25 mouse cellular contexts compared by ENCODE assay signal in genomic region chr9:118838910-118839667, GRCm38 (mm10).
DNase-seq lines count a peak whose midpoint lies in the region; ATAC-seq and TF ChIP-seq lines count a peak whose summit lies in the region.
"Had no signal": no experiment of that assay in that cellular context is flagged by ENCODE, and none has a peak within 500 bp of the region (broad histone marks: within the 10 kb centered on the region; RNA-seq: fewer than 3 reads in every experiment).

No protein-coding gene starts in this region.

- H3K4me2 ChIP-seq in heart, embryonic 12.5 days: no peak overlapping the region
- no peak overlapping the region for H3K4me2 ChIP-seq in lung, postnatal 0 days (replicated peaks; ENCODE audit: low read depth, low read length)
- H3K4me2 ChIP-seq: forebrain, embryonic 13.5 days; limb, embryonic 13.5 days; liver, embryonic 11.5 days; midbrain, embryonic 11.5 days had no signal

- intact Hi-C loops in heart, postnatal 14 days (cut with DNase I): no loop called here

- no peak overlapping the region for H3K4me3 ChIP-seq in heart, embryonic 12.5 days
- H3K4me3 ChIP-seq in lung, postnatal 0 days (ENCODE audit: low read depth, low read length): no peak overlapping the region
- H3K4me3 ChIP-seq: forebrain, embryonic 13.5 days; layer of hippocampus, adult 2 months; limb, embryonic 13.5 days had no signal

- TF ChIP-seq CTCF in lung, postnatal 0 days (IDR thresholded peaks at IDR 0.05): no peak

- H3K36me3 ChIP-seq in heart, embryonic 12.5 days: peaks cover 40% of the 10 kb centered on the region
- H3K36me3 ChIP-seq in lung, postnatal 0 days (ENCODE audit: insufficient read depth, low read length): no peaks in the 10 kb centered on the region

- TF ChIP-seq EP300 in lung, postnatal 0 days (IDR thresholded peaks at IDR 0.05): no peak

- no peak for DNase-seq in heart, adult 18-20 months
- peak; percentile 21 for DNase-seq in heart, postnatal 4 days
- DNase-seq in heart, postnatal 14 days: no peak
- peak; percentile 41 for DNase-seq in lung, postnatal 0 days (ENCODE audit: low spot score)
- peak; percentile 54 for DNase-seq in lung, postnatal 36 days
- DNase-seq in spleen, postnatal 36 days (ENCODE audit: low spot score in 2 of 2): no peak
- DNase-seq in adrenal gland, postnatal 25 days: no peak
- DNase-seq: adrenal gland, adult 2 months; B cell, adult 2 months; cerebellum, adult 11-12 months; cerebellum, postnatal 10 days; gastrocnemius, postnatal 14 days; kidney, adult 2 months; kidney, postnatal 36 days; liver, postnatal 0 days; right cerebral cortex, postnatal 25 days; thymus, postnatal 14 days had no signal

- peaks cover 27% of the 10 kb centered on the region for H3K4me1 ChIP-seq in heart, embryonic 12.5 days (replicated peaks)
- no peaks in the 10 kb centered on the region for H3K4me1 ChIP-seq in lung, postnatal 0 days (ENCODE audit: insufficient read depth, low read depth, low read length)
- H3K4me1 ChIP-seq: forebrain, embryonic 13.5 days had no signal

- 14% methylated on average over 7 of the region's 7 CpGs for WGBS in heart, embryonic 12.5 days
- WGBS in lung, postnatal 0 days: 21% methylated on average over 7 of the region's 7 CpGs

- ATAC-seq in heart, embryonic 12.5 days (ENCODE audit: insufficient number of reproducible peaks, low FRiP score): 0 out of 2 replicates have a peak, but pooled peaks have one; percentile 30
- peak; percentile 52 for ATAC-seq in lung, postnatal 0 days
- ATAC-seq: forebrain, embryonic 13.5 days; hindbrain, embryonic 16.5 days; liver, postnatal 0 days; midbrain, embryonic 16.5 days had no signal

- H3K9ac ChIP-seq in heart, embryonic 12.5 days: no peak overlapping the region
- no peak overlapping the region for H3K9ac ChIP-seq in lung, postnatal 0 days (replicated peaks; ENCODE audit: low read depth)
- H3K9ac ChIP-seq: forebrain, embryonic 13.5 days; limb, embryonic 13.5 days; liver, postnatal 0 days had no signal

- H3K27me3 ChIP-seq in heart, embryonic 12.5 days (replicated peaks): peaks cover 44% of the 10 kb centered on the region
- no peaks in the 10 kb centered on the region for H3K27me3 ChIP-seq in lung, postnatal 0 days (replicated peaks; ENCODE audit: insufficient read depth, low read length)
- H3K27me3 ChIP-seq: forebrain, embryonic 13.5 days; limb, embryonic 13.5 days had no signal

- no peak overlapping the region for H3K27ac ChIP-seq in heart, embryonic 12.5 days (ENCODE audit: poor library complexity, severe bottlenecking)
- H3K27ac ChIP-seq in lung, postnatal 0 days (ENCODE audit: low read length): no peak overlapping the region
- H3K27ac ChIP-seq: forebrain, embryonic 13.5 days; layer of hippocampus, adult 2 months; limb, embryonic 13.5 days had no signal

- 0 out of 2 replicates have a peak, but pooled peaks cover 11% of the 10 kb centered on the region for H3K9me3 ChIP-seq in heart, embryonic 12.5 days (replicated peaks)
- no peaks in the 10 kb centered on the region for H3K9me3 ChIP-seq in lung, postnatal 0 days (ENCODE audit: low read length)
- H3K9me3 ChIP-seq: forebrain, embryonic 13.5 days; limb, embryonic 13.5 days had no signal

Comparison
In these comparisons a context has a peak if more than half of its experiments do, and no peak if none do; other contexts are left out.
1. DNase-seq: peak in heart, postnatal 4 days (single experiment), lung, postnatal 0 days (single experiment) and lung, postnatal 36 days (single experiment); none in heart, adult 18-20 months (0 of 2), heart, postnatal 14 days (0 of 2), spleen, postnatal 36 days (0 of 2) and adrenal gland, postnatal 25 days (single experiment).